Mouse (Mus musculus) embryonic facial prominence, embryonic 14.5 days (tissue): ENCODE measurements around the gene Pknox2. TPM values are rescaled to one million over a fixed set of nuclear protein-coding genes. Genes with fewer than 3 reads are reported as not detected.

ENCODE experiments used
- ATAC-seq: fragments of 200-750 bp; cut with Nextera tagmentation; 2 replicates; pipeline ENCODE4 v1.8.0; 2017; ENCODE audit warnings: low read depth, moderate number of reproducible peaks, moderate TSS enrichment
- DNase-seq: peaks from one replicate; pipeline ENCODE4 v3.0.0-alpha.2; 2015; ENCODE audit warnings: low spot score
- H3K27ac ChIP-seq: fragments of 300-500 bp; sonication (generic); replicated peaks from 2 replicates; pipeline ENCODE4 v1.5.1; 2014; ENCODE audit warnings: low read depth, mild to moderate bottlenecking, low read length, moderate library complexity
- H3K27me3 ChIP-seq: fragments of 300-500 bp; sonication (generic); replicated peaks from 2 replicates; pipeline ENCODE4 v1.6.1; 2014; ENCODE audit warnings: low read length; ENCODE audit not compliant: control insufficient read depth, insufficient read depth
- H3K36me3 ChIP-seq: fragments of 300-500 bp; sonication (generic); 2 replicates; pipeline ENCODE4 v1.6.1; 2014; ENCODE audit warnings: low read length, mixed read lengths; ENCODE audit not compliant: control insufficient read depth, insufficient read depth
- H3K4me1 ChIP-seq: fragments of 300-500 bp; sonication (generic); 2 replicates; pipeline ENCODE4 v1.6.1; 2014; ENCODE audit warnings: antibody characterized with exemption, low read length; ENCODE audit not compliant: control insufficient read depth, insufficient read depth
- H3K4me2 ChIP-seq: fragments of 300-500 bp; sonication (generic); 2 replicates; pipeline ENCODE4 v1.6.1; 2014; ENCODE audit warnings: low read depth, mild to moderate bottlenecking, low read length, moderate library complexity, mixed read lengths
- H3K4me3 ChIP-seq: fragments of 300-500 bp; sonication (generic); 2 replicates; pipeline ENCODE4 v1.5.1; 2014; ENCODE audit warnings: low read depth, mild to moderate bottlenecking, low read length
- H3K9ac ChIP-seq: fragments of 300-500 bp; sonication (generic); 2 replicates; pipeline ENCODE4 v1.6.1; 2014; ENCODE audit warnings: low read depth, mild to moderate bottlenecking, low read length, moderate library complexity, mixed read lengths
- H3K9me3 ChIP-seq: fragments of 300-500 bp; sonication (generic); 2 replicates; pipeline ENCODE4 v1.6.1; 2016; ENCODE audit warnings: low read length; ENCODE audit not compliant: control insufficient read depth
- WGBS: fragments of 180-500 bp; shearing (Covaris S2); extraction: QIAGEN DNeasy Blood & Tissue Kit; methylation state at CpG from one replicate; pipeline ENCODE4 v1.1.7; 2014; 5-methylcytosine and 5-hydroxymethylcytosine counted together
- polyA plus RNA-seq: library from polyadenylated mRNA; unstranded; fragments of >200 nt; fragmentation: Nextera tagmentation; extraction: Ambion mirVana; gene quantifications from 2 replicates; pipeline ENCODE4 v1.2.1, GENCODE M21; 2014

Gene Pknox2
- polyA plus RNA-seq, 1 experiment from 2014 or later, result 9.5 TPM

- Histone ChIP-seq H3K4me3 (no peak overlapping the region), H3K4me1 (no peaks in the 10 kb centered on the region), H3K4me2 (no peak overlapping the region), H3K9ac (no peak overlapping the region), H3K27ac (no peak overlapping the region), H3K9me3 (no peaks in the 10 kb centered on the region), H3K27me3 (no peaks in the 10 kb centered on the region), H3K36me3 (no peaks in the 10 kb centered on the region)
- ATAC-seq, result no peak
- DNase-seq, result no peak
- WGBS, result 94% methylated on average over 3 of the region's 3 CpGs
Observed at GRCm38 (mm10) chr9:36999393-36999792, 147.8 kb downstream of the Pknox2 start.

DNA sequence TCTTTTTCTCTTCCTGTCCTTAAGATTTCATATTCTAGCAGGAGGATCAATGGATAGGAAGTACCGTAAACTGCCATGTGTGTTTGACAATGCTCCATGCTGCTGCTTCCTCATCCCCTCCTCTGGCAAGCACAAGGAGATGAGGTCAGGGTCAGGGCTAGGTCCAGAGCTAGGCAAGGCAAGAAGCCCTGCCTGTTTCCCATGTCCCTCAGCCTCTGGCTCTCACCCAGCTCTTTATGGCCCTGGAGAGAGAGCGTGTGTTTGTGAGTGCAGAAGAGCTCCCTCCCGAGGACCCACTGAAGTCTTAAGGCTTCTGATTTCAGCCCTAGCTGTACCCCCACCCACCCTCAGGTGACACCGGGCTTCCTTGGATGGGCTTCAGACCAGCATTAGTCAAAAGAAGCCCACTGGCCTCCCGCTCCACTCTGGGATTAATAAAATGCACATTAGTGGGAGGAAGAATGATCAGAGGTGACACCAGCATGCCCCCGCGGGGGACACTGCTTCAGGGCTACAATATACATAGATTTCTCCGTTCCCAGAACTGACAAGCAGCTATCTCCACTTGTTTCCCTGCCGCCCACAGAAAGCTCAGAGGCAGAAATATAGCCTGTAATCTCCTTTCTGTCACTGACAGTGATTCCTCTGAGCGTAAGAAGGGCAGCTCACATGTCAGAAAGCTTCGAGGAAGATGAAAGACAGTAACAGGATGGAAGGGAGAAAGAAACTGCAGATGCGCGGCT lies 156.4 kb downstream of the Pknox2 start:
- no peak for ATAC-seq
- 50% methylated on average over 13 of the region's 13 CpGs for WGBS

GRCm38 (mm10) chr9:36989991-36990390 lies 157.2 kb downstream of the Pknox2 start:
- no peak overlapping the region for H3K4me3 ChIP-seq
- H3K9ac ChIP-seq, result no peak overlapping the region
- 91% methylated on average over 3 of the region's 3 CpGs for WGBS
- H3K4me1 ChIP-seq, result no peaks in the 10 kb centered on the region
- no peaks in the 10 kb centered on the region for H3K27me3 ChIP-seq
- DNase-seq (no peak), ATAC-seq (no peak)
- no peak overlapping the region for H3K4me2 ChIP-seq
- no peak overlapping the region for H3K27ac ChIP-seq
- H3K9me3 ChIP-seq, result no peaks in the 10 kb centered on the region
- no peaks in the 10 kb centered on the region for H3K36me3 ChIP-seq

More for the DNA sequence above, 156.4 kb downstream of the Pknox2 start:
- Histone ChIP-seq H3K27ac (no peak overlapping the region), H3K36me3 (no peaks in the 10 kb centered on the region), H3K9ac (no peak overlapping the region), H3K4me1 (no peaks in the 10 kb centered on the region), H3K4me2 (no peak overlapping the region), H3K4me3 (no peak overlapping the region), H3K9me3 (no peaks in the 10 kb centered on the region), H3K27me3 (no peaks in the 10 kb centered on the region)
- DNase-seq, result no peak

DNA sequence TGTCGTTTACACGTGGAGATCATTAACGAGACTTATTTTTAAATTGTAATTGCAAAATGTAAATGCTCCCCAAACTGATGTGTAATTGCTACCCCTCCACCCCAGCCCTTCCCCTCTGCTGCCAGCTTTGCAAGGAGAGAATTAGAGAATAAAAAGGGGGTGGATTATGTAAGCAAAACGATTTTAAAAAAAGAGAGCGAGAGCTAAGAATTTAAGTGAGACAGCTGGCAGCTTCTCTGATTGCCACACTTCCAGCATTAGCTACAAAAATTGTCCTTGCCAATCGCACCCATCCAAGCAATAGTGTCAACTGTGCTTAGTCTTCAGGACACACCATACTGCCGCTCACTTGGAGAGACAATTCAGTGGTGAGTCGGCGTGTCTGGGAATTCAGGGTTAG lies 162.0 kb downstream of the Pknox2 start:
- H3K4me2 ChIP-seq, result no peak overlapping the region
- H3K4me3 ChIP-seq, result no peak overlapping the region
- H3K4me1 ChIP-seq, result no peaks in the 10 kb centered on the region
- no peak overlapping the region for H3K27ac ChIP-seq
- H3K9ac ChIP-seq, result no peak overlapping the region
- 73% methylated on average over 9 of the region's 9 CpGs for WGBS
- H3K27me3 ChIP-seq, result no peaks in the 10 kb centered on the region
- H3K9me3 ChIP-seq, result no peaks in the 10 kb centered on the region
- H3K36me3 ChIP-seq, result no peaks in the 10 kb centered on the region
- DNase-seq (no peak), ATAC-seq (no peak)

GRCm38 (mm10) chr9:36976596-36977362 lies 170.4 kb downstream of the Pknox2 start:
- Histone ChIP-seq H3K27me3 (no peaks in the 10 kb centered on the region), H3K4me3 (no peak overlapping the region), H3K4me2 (no peak overlapping the region), H3K4me1 (peaks cover 4% of the 10 kb centered on the region; the same call in 1 of the 2 replicates), H3K27ac (no peak overlapping the region), H3K36me3 (no peaks in the 10 kb centered on the region), H3K9ac (no peak overlapping the region), H3K9me3 (no peaks in the 10 kb centered on the region)
- WGBS, result 38% methylated on average over 11 of the region's 11 CpGs
- no peak for DNase-seq
- ATAC-seq, result peak; percentile 72

GRCm38 (mm10) chr9:36973486-36974227 lies 173.6 kb downstream of the Pknox2 start:
- no peaks in the 10 kb centered on the region for H3K9me3 ChIP-seq
- DNase-seq (no peak), ATAC-seq (no peak)
- no peaks in the 10 kb centered on the region for H3K36me3 ChIP-seq
- H3K27me3 ChIP-seq, result no peaks in the 10 kb centered on the region
- H3K4me3 ChIP-seq, result no peak overlapping the region
- no peak overlapping the region for H3K27ac ChIP-seq
- peaks cover 11% of the 10 kb centered on the region; the same call in 1 of the 2 replicates for H3K4me1 ChIP-seq
- whole genome bisulfite sequencing, result 56% methylated on average over 11 of the region's 11 CpGs
- H3K9ac ChIP-seq, result no peak overlapping the region
- no peak overlapping the region for H3K4me2 ChIP-seq

DNA sequence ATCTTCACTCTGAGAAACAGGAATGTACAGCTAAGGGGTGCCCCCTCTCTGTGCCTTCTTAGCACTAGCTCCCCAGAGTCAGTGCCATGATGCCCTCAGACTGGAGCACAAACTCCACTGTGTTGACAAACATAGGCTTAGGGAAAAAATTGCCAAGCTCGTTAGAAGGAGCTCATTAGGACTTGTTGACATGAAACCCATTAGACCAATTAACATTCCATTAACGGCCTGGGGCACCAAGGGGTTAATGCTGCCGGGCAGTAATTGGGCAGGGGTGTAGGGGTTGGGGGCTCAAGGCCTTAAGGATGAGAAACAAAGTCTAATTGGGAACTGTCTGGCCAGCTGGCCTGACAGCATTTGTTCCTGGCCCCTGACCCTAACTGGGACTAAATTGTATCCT lies 175.1 kb downstream of the Pknox2 start:
- Histone ChIP-seq H3K9ac (no peak overlapping the region), H3K4me3 (no peak overlapping the region), H3K27ac (no peak overlapping the region), H3K4me1 (peaks cover 11% of the 10 kb centered on the region; the same call in 1 of the 2 replicates), H3K36me3 (no peaks in the 10 kb centered on the region; the same call in 1 of the 2 replicates), H3K4me2 (no peak overlapping the region), H3K27me3 (no peaks in the 10 kb centered on the region), H3K9me3 (no peaks in the 10 kb centered on the region)
- ATAC-seq (no peak), DNase-seq (no peak)
- WGBS, result 21% methylated on average over 3 of the region's 3 CpGs

DNA sequence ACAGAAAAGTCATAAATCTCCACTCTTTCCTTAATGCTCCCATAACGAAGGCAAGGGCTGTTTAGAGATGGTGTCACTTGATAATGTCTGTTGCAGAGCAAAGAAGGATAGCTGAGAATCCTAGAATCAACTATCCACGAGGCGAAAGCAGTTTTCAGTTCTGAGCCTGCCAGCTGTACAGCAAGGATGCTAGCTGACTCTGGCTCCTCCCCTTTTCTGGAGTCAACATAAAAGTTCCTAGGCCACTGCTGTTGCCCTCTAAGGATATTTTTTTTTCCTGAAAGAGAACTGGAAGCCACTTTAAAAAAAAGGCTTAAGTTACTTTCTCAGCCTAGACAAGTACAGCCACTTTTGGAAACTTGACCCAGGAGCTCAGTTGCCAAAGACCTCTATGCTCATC lies 176.1 kb downstream of the Pknox2 start:
- 18% methylated on average over 3 of the region's 3 CpGs for WGBS
- Histone ChIP-seq H3K9me3 (no peaks in the 10 kb centered on the region), H3K27ac (no peak overlapping the region), H3K4me1 (peaks cover 11% of the 10 kb centered on the region; the same call in 1 of the 2 replicates), H3K27me3 (no peaks in the 10 kb centered on the region), H3K9ac (no peak overlapping the region), H3K4me2 (0 out of 2 replicates have a peak overlapping the region, but pooled peaks have one; percentile 20), H3K36me3 (no peaks in the 10 kb centered on the region; the same call in 1 of the 2 replicates), H3K4me3 (no peak overlapping the region)
- no peak for ATAC-seq
- no peak for DNase-seq
